ENCODE assay signal across 8 mouse cellular contexts in the genomic region with DNA sequence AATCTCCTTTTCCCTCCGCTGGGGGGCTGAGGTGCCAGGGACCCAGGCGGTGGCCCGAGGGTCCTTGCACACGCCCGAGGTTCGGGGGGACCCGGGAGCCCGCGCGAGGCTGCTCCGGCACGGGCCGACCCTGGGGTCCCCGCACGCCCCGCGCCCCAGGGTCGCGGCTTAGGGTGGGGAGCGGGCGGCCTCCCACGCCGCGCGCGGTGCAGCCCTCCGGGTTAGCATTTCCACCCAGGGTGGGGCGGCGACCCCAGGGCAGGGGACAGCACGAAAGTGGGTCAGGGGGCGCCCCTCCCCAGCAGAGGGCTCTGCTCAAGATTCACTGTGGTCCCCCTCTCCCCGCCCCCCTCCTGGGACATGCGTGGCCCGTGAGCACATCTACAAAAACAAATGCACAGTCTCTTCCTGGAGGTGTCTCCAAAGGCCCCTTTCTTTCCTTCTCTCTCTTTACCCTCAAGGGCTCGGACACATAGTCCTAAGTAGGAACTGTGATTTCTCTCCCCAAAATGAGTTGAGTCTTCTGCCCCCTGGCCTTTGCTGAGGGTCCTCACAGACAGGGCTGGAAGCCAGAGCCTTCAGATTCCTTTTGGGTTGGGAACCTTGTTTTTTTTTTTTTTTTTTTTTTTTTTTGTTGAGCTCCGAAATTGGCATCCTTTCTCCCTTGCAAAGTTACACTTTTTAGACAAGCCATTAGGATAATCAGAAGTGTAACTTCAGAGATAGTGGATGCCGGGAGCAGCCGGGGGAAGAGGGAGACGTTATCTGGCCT. TPM values are rescaled to one million over a fixed set of nuclear protein-coding genes. Genes with fewer than 3 reads are reported as not detected.
DNase-seq lines count a peak whose midpoint lies in the region; ATAC-seq and TF ChIP-seq lines count a peak whose summit lies in the region.

No protein-coding gene starts in this region.

- H3K4me3 ChIP-seq in embryonic facial prominence, embryonic 15.5 days (replicated peaks): peak overlapping the region; percentile 90
- peak overlapping the region; percentile 97 for H3K4me3 ChIP-seq in lung, embryonic 14.5 days (ENCODE audit: low read depth, low read length)

- no peak for TF ChIP-seq CTCF in lung, embryonic 14.5 days (IDR thresholded peaks at IDR 0.05; ENCODE audit: low read depth)

- H3K4me1 ChIP-seq in embryonic facial prominence, embryonic 15.5 days: peaks cover 14% of the 10 kb centered on the region; the same call in 1 of the 2 replicates
- no peaks in the 10 kb centered on the region for H3K4me1 ChIP-seq in lung, embryonic 14.5 days (ENCODE audit: insufficient read depth)

- ATAC-seq in embryonic facial prominence, embryonic 15.5 days (ENCODE audit: insufficient number of reproducible peaks, low FRiP score, low TSS enrichment, low read depth): 0 out of 2 replicates have a peak, but pooled peaks have one; percentile 13
- ATAC-seq in lung, embryonic 14.5 days (ENCODE audit: insufficient read depth): peak; percentile 27
- ATAC-seq in erythroid progenitor cell, adult 5-6 weeks (replicated peaks; ENCODE audit: low FRiP score, poor library complexity, severe bottlenecking): no peak

- H3K9me3 ChIP-seq in embryonic facial prominence, embryonic 15.5 days (replicated peaks): no peaks in the 10 kb centered on the region
- H3K9me3 ChIP-seq in lung, embryonic 14.5 days (ENCODE audit: low read depth, low read length): no peaks in the 10 kb centered on the region

- no peaks in the 10 kb centered on the region for H3K27me3 ChIP-seq in embryonic facial prominence, embryonic 15.5 days
- no peaks in the 10 kb centered on the region for H3K27me3 ChIP-seq in lung, embryonic 14.5 days (ENCODE audit: insufficient read depth, low read length)

- peak; percentile 19 for DNase-seq in kidney, adult 18-20 months
- DNase-seq in kidney, adult 11 months: no peak
- DNase-seq in Muller cell, postnatal 12 days (ENCODE audit: inconsistent ontology term): peak; percentile 22
- peak; percentile 50 for DNase-seq in induced T-regulatory cell, adult 2 months (ENCODE audit: low read depth)
- DNase-seq in lung, embryonic 14.5 days: peak; percentile 33
- peak; percentile 29 for DNase-seq in retina, embryonic 14.5 days (ENCODE audit: low spot score)

- H3K9ac ChIP-seq in embryonic facial prominence, embryonic 15.5 days: peak overlapping the region; percentile 90
- H3K9ac ChIP-seq in lung, embryonic 14.5 days: peak overlapping the region; percentile 90

- WGBS in embryonic facial prominence, embryonic 15.5 days: 6% methylated on average over 32 of the region's 39 CpGs
- WGBS in lung, embryonic 14.5 days: 3% methylated on average over 39 of the region's 39 CpGs

- H3K36me3 ChIP-seq in embryonic facial prominence, embryonic 15.5 days: peaks cover 32% of the 10 kb centered on the region
- peaks cover 28% of the 10 kb centered on the region; the same call in 1 of the 2 replicates for H3K36me3 ChIP-seq in lung, embryonic 14.5 days (ENCODE audit: insufficient read depth)

- H3K27ac ChIP-seq in embryonic facial prominence, embryonic 15.5 days (replicated peaks): peak overlapping the region; percentile 82
- H3K27ac ChIP-seq in lung, embryonic 14.5 days (ENCODE audit: low read depth): peak overlapping the region; percentile 70

- H3K4me2 ChIP-seq in embryonic facial prominence, embryonic 15.5 days (replicated peaks): peak overlapping the region; percentile 100
- peak overlapping the region; percentile 98 for H3K4me2 ChIP-seq in lung, embryonic 14.5 days

RNA-seq across cellular contexts. Expression of a gene that starts 0.7 kb away (rescaled TPM):
- polyA plus RNA-seq in embryonic facial prominence, embryonic 15.5 days (2015; fragmentation: Nextera tagmentation; extraction: Ambion mirVana): 19.5 and 19.9 TPM in 2 replicates
- polyA plus RNA-seq in lung, embryonic 14.5 days (2014; fragmentation: Nextera tagmentation; extraction: Ambion mirVana): 25.7 and 27.4 TPM in 2 replicates
- total RNA-seq in erythroid progenitor cell, adult 5-6 weeks (2015; ENCODE audit: low replicate concordance): 7.9 and 8.8 TPM in 2 replicates
- 7.3 and 8.0 TPM in 2 replicates for total RNA-seq in erythroid progenitor cell, adult 5-6 weeks (2017; ENCODE audit: low replicate concordance)
